Mouse (Mus musculus) liver, adult 2 months (tissue): ENCODE measurements around the gene Bglap2. TPM values are rescaled to one million over a fixed set of nuclear protein-coding genes. Genes with fewer than 3 reads are reported as not detected.

Experiments used
- DNase-seq: peaks from one replicate; pipeline ENCODE4 v3.0.0-alpha.2; 2011; ENCODE audit warnings: low read depth, low spot score; ENCODE audit errors: extremely low read depth
- H3K27ac ChIP-seq: fragments of 200-500 bp; replicated peaks from 2 replicates; pipeline ENCODE4 v1.5.1; 2012; ENCODE audit warnings: low read depth, mild to moderate bottlenecking, control low read depth, inconsistent platforms, low read length; ENCODE audit not compliant: insufficient read depth
- H3K27me3 ChIP-seq: fragments of 200-500 bp; 2 replicates; pipeline ENCODE4 v1.6.1; 2012; ENCODE audit warnings: mild to moderate bottlenecking, moderate library complexity, low read length, inconsistent platforms; ENCODE audit not compliant: control insufficient read depth, insufficient read depth
- H3K36me3 ChIP-seq: fragments of 200-500 bp; 2 replicates; pipeline ENCODE4 v1.6.1; 2012; ENCODE audit warnings: low read length, inconsistent platforms; ENCODE audit not compliant: control insufficient read depth, insufficient read depth
- H3K4me1 ChIP-seq: fragments of 200-500 bp; 2 replicates; pipeline ENCODE4 v1.6.1; 2011; ENCODE audit warnings: low read length; ENCODE audit not compliant: control insufficient read depth, insufficient read depth
- H3K4me3 ChIP-seq: fragments of 200-500 bp; 2 replicates; pipeline ENCODE4 v1.5.1; 2011; ENCODE audit warnings: low read depth, mild to moderate bottlenecking, control low read depth, low read length, moderate library complexity; ENCODE audit not compliant: insufficient read depth
- H3K79me2 ChIP-seq: fragments of 200-500 bp; 2 replicates; pipeline ENCODE4 v1.6.1; 2012; ENCODE audit warnings: inconsistent platforms, mild to moderate bottlenecking, low read length, moderate library complexity; ENCODE audit not compliant: control insufficient read depth, insufficient read depth
- H3K9ac ChIP-seq: fragments of 200-500 bp; 2 replicates; pipeline ENCODE4 v1.6.1; 2012; ENCODE audit warnings: low read depth, mild to moderate bottlenecking, control low read depth, inconsistent platforms, low read length
- CTCF ChIP-seq: fragments of 200-500 bp; IDR thresholded peaks from 2 replicates; pipeline ENCODE4 v1.5.1; 2011; ENCODE audit warnings: low read depth, low read length, control low read depth
- POLR2A ChIP-seq: fragments of 200-500 bp; IDR thresholded peaks from 2 replicates; pipeline ENCODE4 v1.6.1; 2011; ENCODE audit warnings: low read length, control low read depth; ENCODE audit not compliant: insufficient read depth; ENCODE audit errors: extremely low read depth
- WGBS: fragments of 180-500 bp; shearing (Covaris S2); methylation state at CpG from one replicate; pipeline ENCODE4 v1.1.7; 2018; 5-methylcytosine and 5-hydroxymethylcytosine counted together
- polyA plus RNA-seq: library from polyadenylated mRNA; depleted of rRNA; stranded (reverse); fragments of >200 nt; gene quantifications from 2 replicates; pipeline ENCODE4 v1.2.3, GENCODE M21; 2012
- total RNA-seq: library from RNA; depleted of rRNA; stranded (reverse); fragments of >200 nt; gene quantifications from 2 replicates; pipeline ENCODE4 v1.2.3, GENCODE M21; 2014

Gene Bglap2
- total and polyA plus RNA-seq, 2 experiments, result not detected

DNA sequence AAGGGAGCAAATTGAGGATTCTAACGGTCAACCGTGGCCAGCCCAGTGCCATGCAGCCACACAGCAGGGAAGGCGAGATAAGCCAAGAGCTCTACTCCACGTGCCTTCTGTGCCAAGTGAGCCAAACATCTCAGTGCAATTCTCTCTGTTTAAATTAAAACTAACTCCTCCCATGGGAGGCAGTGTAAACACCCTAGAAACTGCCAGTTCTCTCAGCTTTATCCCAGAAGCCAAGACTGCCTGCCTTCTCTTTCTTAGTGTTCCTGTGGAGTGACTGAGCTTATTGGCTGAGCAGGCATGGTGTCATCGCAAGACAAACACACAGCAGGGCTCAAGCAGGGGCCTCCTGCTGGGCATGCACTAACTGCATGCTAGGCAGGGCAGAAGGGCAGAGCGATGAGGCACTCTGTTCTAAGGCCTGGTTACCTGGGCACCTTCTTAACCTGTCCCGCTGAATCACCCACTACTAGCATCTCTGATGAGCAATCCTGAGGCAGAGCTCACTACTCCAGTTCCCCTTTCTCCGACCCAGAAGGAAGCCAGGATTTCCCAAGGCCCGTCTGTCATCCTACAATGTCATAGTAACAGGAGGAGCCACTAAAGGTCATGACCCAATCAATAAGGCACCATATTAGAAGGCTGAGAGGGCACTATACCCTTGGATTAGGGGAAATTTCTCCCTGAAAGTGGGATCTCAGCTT, 43.7 kb upstream of the Bglap2 start:
- Histone ChIP-seq H3K4me1 (peaks cover 36% of the 10 kb centered on the region), H3K27ac (peak overlapping the region; percentile 89), H3K9ac (peak overlapping the region; percentile 42), H3K36me3 (peaks cover 7% of the 10 kb centered on the region; the same call in 1 of the 2 replicates), H3K79me2 (peaks cover 51% of the 10 kb centered on the region), H3K27me3 (no peaks in the 10 kb centered on the region), H3K4me3 (no peak overlapping the region)
- TF ChIP-seq CTCF (no peak; the same call in 1 of the 2 replicates), POLR2A (peak; percentile 10; the same call in 1 of the 2 replicates)
- DNase-seq, result peak; percentile 100
- 17% methylated on average over 9 of the region's 9 CpGs for WGBS

DNA sequence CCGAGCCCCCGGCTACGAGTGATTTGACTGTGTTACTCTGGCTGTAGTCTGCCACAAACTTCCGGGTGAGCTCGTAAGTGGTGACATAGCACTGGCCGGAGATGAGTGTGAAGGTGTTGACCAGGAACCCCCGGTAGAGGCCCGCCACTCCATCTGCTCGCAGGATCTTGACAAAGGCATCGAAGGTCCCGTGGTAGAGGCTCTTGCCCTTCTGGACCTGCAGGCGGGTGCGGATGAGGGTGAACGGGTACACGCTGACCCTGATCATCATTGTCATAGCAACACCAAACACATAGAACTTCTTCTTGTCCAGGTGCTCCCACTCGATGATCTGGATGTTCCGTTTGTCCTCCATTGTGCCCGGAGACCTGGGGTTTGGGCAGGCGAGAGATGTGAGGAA, 42.3 kb upstream of the Bglap2 start:
- peak overlapping the region; percentile 77 for H3K27ac ChIP-seq
- H3K4me1 ChIP-seq, result peaks cover 45% of the 10 kb centered on the region
- no peak overlapping the region for H3K4me3 ChIP-seq
- TF ChIP-seq CTCF (no peak), POLR2A (no peak)
- WGBS, result 83% methylated on average over 19 of the region's 19 CpGs
- H3K36me3 ChIP-seq, result peaks cover 7% of the 10 kb centered on the region; the same call in 1 of the 2 replicates
- H3K79me2 ChIP-seq, result peaks cover 51% of the 10 kb centered on the region
- no peak overlapping the region for H3K9ac ChIP-seq
- no peaks in the 10 kb centered on the region for H3K27me3 ChIP-seq
- DNase-seq, result peak; percentile 42

DNA sequence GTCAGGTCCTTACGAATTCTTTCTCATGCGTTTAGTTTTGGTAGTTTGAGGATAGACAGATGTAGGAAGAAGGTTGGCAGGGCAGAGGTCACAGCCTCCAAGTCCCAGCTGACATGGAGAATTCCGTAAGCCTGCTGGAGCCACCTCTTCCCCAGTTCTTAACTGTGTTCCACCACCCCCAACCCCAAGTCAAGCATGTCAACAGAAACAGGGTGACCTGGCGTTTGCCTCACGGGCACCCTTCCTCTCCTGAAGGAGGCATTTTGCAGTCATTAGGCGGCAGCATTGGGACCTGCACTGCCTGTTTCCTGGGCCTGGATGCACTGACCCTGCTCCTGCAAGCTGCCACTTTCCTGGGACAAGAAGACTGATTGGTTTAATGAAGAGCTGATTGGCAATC, 39.5 kb upstream of the Bglap2 start:
- DNase-seq, result no peak
- Histone ChIP-seq H3K4me1 (peaks cover 54% of the 10 kb centered on the region), H3K9ac (no peak overlapping the region), H3K36me3 (peaks cover 7% of the 10 kb centered on the region; the same call in 1 of the 2 replicates), H3K79me2 (peaks cover 44% of the 10 kb centered on the region), H3K27ac (peak overlapping the region; percentile 38), H3K27me3 (no peaks in the 10 kb centered on the region), H3K4me3 (no peak overlapping the region)
- 61% methylated on average over 6 of the region's 6 CpGs for WGBS
- TF ChIP-seq CTCF (no peak), POLR2A (no peak)

DNA sequence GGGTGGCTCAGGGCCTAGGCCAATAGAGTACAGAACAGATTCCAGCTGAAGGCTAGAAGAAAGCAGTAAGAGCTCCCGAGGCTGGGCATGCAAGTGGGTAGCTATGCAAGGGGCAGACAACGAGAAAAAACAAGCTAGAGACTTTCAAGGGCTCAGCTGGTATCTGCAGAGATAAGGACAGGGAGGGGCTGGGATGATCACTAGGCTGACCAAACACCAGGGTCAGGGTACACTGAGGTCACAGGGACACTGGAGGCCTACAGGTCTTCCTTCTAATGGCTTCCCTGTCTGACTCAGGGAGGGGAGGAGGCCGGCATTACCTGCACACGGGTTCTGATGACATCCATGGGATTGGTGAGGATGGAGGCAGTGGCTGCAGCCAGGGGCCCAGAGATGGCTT, 37.2 kb upstream of the Bglap2 start:
- peak; percentile 92 for DNase-seq
- peaks cover 57% of the 10 kb centered on the region for H3K4me1 ChIP-seq
- no peak overlapping the region for H3K4me3 ChIP-seq

DNA sequence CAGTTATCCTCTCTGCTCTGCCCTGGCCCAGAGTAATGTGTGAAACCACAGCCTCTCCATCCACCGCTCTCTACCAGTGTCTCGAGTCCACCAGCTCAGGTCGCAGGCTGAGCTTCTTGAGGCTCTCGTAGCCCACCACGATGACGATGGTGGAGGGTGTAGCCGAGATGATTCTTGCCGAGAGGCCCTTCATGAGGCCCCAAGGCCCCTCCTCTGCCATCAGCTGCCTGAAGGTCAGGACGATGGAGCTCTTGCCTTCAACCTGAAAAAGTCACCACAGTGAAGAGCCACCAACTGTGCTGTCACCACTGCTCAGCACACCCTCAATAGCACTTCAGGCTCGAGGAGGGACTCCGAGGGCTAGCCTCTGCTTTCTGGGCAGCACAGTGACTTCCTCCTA, 34.1 kb upstream of the Bglap2 start:
- WGBS, result 85% methylated on average over 11 of the region's 11 CpGs
- H3K27me3 ChIP-seq, result no peaks in the 10 kb centered on the region
- no peak overlapping the region for H3K4me3 ChIP-seq
- TF ChIP-seq CTCF, result no peak
- TF ChIP-seq POLR2A, result no peak
- H3K27ac ChIP-seq, result peak overlapping the region; percentile 44; the same call in 1 of the 2 replicates
- H3K36me3 ChIP-seq, result no peaks in the 10 kb centered on the region; the same call in 1 of the 2 replicates
- peaks cover 44% of the 10 kb centered on the region for H3K4me1 ChIP-seq
- H3K79me2 ChIP-seq, result peaks cover 9% of the 10 kb centered on the region; the same call in 1 of the 2 replicates
- no peak overlapping the region for H3K9ac ChIP-seq
- no peak for DNase-seq

More for the DNA sequence above, 37.2 kb upstream of the Bglap2 start:
- Histone ChIP-seq H3K36me3 (peaks cover 7% of the 10 kb centered on the region; the same call in 1 of the 2 replicates), H3K9ac (0 out of 2 replicates have a peak overlapping the region, but pooled peaks have one; percentile 26), H3K27ac (peak overlapping the region; percentile 81), H3K79me2 (peaks cover 36% of the 10 kb centered on the region), H3K27me3 (no peaks in the 10 kb centered on the region)
- TF ChIP-seq CTCF, result no peak
- TF ChIP-seq POLR2A, result no peak
- 11% methylated on average over 4 of the region's 4 CpGs for WGBS

DNA sequence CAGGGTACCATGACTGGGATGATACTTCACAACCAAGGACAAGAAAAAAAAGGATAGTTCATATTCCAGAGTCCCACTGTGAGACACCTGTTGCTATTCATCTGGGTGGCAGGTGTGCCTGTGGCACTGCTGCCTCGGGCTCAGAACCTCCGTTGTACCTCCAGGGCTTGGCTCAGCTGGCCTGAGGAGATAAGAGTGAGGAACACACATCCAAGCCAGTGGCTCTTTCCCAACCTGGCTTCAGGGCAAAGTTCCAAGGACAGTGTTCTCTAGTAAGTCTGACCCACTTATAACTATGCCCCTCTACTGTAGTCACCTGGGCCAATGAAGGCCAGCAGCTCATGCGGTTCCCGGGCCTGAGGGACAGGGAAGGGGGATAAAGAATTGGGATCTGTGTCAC, 33.2 kb upstream of the Bglap2 start:
- H3K4me1 ChIP-seq, result peaks cover 46% of the 10 kb centered on the region
- H3K27me3 ChIP-seq, result no peaks in the 10 kb centered on the region
- H3K79me2 ChIP-seq, result peaks cover 4% of the 10 kb centered on the region; the same call in 1 of the 2 replicates
- H3K27ac ChIP-seq, result peak overlapping the region; percentile 88
- H3K4me3 ChIP-seq, result no peak overlapping the region
- DNase-seq, result peak; percentile 98
- TF ChIP-seq CTCF (no peak), POLR2A (no peak)
- H3K36me3 ChIP-seq, result no peaks in the 10 kb centered on the region; the same call in 1 of the 2 replicates
- WGBS, result 17% methylated on average over 4 of the region's 4 CpGs
- no peak overlapping the region for H3K9ac ChIP-seq
